Mouse (Mus musculus) C2C12 (cell line): ENCODE results near the gene Rpl14.

Experiments
- CTCF ChIP-seq: IDR thresholded peaks from one replicate; pipeline ENCODE4 v1.5.1; 2011; ENCODE audit not compliant: control insufficient read depth, insufficient read depth, insufficient read length
- FOSL1 ChIP-seq: IDR thresholded peaks from one replicate; pipeline ENCODE4 v1.8.0; 2011; ENCODE audit warnings: mild to moderate bottlenecking, low read length; ENCODE audit not compliant: poor library complexity, insufficient read depth, severe bottlenecking
- MAX ChIP-seq: IDR thresholded peaks from one replicate; pipeline ENCODE4 v1.6.1; 2011; ENCODE audit warnings: mild to moderate bottlenecking, control low read depth
- MYOD1 ChIP-seq: IDR thresholded peaks from one replicate; pipeline ENCODE4 v1.6.1; 2011; ENCODE audit warnings: low read depth; ENCODE audit not compliant: control insufficient read depth, insufficient read length

- TF ChIP-seq CTCF (no peak), MYOD1 (no peak), MAX (no peak), FOSL1 (no peak)
Observed at GRCm38 (mm10) chr9:120532691-120533090, 38.6 kb upstream of the Rpl14 start.
